Mouse (Mus musculus): Measurements from ENCODE around the gene Shisa3.

The Shisa3 gene

DNA sequence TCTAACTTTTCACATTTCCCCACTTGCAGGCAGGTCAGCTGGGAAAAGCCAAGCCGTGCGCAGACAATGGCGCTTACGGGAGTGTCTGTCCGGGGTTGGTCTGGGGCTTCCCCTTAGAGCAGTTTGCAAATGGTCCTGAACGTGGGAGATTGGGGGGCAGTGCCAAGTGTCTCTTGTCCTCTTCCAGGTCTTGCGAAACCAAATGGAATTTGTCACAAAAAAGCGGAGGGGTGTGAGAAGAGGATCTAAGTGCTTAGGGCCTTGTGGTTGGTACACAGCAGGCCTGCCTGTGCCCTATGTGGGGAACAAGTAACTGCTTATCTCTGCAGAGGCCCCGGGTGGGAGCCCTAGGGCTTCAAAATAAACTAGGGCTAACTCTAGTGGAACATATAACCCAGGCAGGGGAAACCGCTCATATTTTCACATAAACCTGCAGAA, 26.2 kb downstream of the Shisa3 start:
- peak; percentile 11 for DNase-seq

DNA sequence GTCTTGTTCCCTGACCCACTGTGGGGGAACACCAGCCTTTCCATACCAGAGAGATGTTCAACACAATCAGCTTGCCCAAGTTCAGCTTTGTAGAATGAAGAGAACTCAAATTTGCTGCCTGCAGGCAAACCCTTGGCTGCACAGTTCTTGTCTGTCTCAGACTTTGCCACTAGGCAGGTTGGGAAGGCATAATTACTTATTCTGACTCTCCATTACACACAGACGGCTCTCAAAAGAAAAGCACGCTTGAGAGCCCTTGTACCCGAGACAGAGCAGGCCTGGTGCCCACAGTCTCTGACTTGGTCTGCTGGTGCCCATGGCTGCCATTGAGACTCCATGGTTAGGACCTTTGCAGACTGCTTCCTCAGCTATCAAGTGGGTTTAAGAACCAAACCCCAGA, 26.7 kb downstream of the Shisa3 start:
- DNase-seq: no peak

DNA sequence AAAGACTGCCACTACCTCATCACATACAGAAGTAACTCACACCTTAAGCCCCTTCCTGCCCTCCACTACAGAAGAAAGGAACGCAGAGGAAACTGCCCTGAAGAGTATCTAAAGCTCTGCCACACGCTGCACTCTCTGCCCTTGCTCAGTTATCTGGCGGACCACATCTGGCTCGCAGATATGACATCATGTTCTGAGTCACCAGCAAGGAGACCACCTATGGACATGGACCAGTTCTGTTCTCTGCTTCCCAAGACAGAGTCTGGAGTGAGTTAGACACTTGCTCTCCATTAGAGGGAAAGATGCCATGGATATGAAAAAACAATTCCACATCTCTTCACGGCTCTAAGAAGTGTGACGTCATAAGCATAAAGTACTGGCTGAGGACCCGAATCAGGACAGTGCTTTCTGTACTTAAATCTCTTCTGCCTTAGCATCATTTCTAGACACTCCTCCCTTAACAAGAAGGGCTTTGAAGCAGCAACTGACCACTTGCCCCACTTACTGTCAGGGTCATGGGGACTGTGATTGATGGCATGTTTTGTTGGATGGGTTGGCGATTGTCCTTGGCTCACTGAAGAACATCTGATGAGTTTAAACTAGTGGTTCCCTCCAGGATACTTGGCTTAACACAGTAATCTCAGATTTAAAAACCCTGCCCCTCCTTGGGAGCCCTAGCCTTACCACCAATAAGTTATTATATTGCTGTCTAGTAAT, 33.1 kb downstream of the Shisa3 start:
- DNase-seq: no peak

DNA sequence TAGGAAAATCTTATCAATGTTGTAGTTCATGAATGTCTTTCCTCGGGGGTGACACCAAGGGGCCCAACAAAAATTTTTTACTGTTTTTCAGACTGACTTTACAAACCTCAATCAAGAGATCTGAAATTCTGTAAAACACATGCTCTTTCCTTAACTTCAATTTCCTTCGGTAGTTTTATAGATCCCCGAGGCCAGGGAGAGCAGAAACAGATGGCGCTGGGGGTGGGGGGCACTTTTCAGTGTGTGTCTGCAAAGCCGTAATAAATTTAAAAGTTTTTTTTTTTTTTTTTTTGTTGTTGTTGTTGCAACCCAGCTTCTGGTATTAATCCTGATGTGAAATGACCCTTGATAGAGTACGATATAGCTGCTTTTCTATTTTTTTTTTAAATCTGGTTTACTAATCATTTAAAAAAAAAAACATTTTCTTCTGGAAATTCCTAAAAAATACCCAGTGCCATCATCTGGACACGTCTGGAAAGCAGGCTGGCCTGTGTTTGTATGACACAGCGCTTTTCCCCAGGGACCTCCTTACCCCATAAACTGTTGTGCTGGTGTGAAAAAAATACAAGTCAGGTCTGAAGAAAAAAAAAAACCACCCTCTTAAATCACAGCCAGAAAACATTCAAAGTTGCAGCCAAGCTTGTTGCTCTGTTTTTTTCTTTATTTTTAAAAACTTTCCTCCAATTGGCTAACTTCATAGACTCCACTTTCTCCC, 33.9 kb downstream of the Shisa3 start:
- DNase-seq: peak; percentile 33

DNA sequence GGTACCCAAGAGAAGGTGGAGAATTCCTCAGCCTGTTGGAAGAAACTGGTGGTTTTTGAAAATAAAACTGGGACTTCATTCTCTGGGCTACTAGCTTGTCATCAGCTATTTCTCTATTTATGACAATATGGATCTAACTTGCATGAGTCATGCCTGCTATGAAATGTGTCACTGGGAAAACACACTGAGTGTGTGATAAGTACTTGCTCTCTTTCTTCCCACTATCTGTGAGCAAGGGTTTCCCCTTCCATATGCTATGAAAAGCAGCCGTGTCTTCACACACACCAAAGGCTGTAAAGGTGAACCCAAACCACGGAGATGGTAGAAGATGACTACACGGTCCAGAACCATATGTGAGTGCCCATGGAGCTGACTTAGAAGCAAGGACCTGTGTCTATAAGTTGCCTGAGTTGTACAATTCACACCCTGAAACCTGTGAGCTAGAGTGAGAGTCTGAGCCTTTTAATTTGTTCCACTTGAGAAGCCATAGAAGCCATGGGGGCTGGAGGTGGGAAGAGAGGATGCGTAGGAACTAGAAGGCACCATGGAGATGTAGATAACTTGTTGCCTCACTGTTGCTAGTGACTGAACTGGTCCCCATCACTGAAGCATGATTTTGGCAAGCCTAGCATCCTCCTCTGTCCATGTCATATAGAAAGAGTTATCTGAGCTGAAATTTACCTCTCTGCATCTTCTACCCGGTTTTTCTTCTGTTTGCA, 36.0 kb downstream of the Shisa3 start:
- DNase-seq: no peak

DNA sequence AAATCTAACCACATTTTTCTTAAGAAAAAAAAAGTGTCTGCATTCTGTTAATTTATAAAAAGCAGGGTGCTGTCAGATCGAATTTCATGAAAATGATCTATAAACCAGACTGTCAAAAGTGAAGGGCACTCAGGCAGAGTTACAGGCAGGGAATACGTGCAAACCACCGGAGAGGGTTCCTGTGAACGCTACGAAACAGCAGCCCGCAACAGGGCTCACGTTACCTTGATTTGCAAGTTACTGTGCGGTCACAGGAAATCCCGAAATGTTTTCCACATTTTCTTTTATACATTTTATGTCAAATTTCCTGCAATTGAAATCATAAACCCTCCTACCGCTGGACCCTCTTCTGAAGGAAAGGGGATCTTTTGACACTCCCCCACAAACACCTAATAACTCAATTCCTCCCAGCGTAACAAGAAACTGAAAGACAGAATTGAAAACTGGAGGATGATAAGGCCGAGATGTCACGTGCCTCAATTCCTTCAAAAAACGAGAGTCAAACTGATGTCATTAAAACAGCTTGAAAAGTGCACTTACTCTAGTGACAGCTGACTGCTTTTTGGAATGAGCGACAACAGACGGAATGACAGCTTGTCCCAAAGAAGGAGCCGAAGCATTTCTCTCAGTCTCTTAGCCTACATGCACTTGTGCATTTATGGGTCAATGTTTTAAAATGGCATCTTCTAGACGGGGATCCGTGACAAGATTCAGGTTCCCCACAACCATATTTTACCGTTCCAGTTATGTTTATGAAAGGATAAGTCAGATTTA, 39.3 kb downstream of the Shisa3 start:
- DNase-seq: no peak

DNA sequence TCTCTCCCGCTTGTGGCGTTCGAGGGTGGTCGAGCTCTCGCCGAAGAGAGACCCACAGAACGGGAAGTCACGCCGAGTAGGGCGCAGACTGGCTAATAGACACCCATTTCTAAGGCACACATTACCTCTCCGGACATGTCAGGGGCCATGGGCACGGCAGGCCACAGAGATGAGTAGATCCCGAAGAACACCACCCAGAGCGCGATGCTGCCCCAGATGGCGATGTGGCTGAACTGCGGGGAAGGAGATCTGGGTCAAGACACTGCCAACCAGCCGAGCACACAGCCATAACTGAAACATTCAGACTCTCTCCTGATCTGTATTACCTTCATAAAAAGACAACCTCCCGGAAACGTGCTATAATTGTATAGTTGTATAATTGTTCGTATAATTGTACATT, 39.9 kb downstream of the Shisa3 start:
- DNase-seq: peak; percentile 35

DNA sequence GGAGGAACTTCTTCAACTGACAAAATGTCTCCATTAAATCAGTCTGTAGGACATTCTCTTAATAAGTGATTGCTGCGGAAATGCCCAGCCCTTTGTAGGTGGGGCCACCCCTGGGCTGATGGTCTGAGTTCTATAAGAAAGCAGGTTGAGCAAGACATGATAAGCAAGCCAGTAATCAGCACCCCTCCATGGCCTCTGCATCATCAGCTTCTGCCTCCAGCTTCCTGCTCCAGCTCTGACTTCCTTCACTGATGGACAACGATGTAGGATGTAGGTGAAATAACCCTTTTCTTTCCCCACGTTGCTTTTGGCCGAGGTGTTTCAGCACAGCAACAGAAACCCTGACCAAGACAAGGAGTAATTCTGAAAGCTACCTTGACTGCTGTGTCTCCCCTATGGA, 41.5 kb downstream of the Shisa3 start:
- DNase-seq: no peak

DNA sequence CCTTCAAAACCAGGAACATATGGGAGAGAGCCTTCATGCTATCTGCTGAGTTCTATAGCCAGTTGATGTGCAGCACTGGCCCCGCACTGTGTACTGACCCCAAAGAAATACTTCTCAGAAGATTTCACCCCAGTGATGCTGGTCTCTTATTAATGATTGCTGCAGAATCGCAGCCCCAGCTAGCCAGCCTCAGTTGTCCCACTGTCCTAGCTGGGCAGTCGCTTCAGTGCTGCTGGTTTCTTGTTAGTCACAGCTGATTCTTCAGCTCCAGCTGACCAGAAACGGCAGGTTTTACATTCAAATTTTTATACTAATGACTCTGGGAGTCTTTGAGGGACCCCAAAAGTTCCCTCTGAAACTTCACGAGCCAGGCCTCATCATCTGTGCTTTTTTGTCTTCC, 42.3 kb downstream of the Shisa3 start:
- no peak for DNase-seq

DNA sequence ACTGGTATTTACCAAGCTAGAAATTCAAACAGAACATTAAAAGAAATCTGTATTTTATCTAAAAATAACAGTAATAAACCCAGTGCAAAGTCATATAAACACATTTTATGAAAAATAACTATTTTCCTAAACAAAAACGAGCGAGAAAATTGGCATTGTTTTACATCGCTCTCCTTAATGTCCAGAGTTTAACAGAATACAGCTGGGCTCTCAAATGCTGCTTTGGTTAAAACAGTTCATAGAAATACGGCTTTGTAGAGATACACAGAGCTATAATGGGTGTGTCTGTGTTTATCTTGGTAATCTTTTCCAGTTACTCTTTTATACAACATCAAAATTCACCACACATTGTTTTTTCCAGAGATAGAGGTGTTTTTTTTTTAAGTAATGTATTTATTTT, 44.8 kb downstream of the Shisa3 start:
- DNase-seq: no peak

- DNase-seq: no peak
Measured at GRCm38 (mm10) chr5:67653543-67653942, 45.9 kb downstream of the Shisa3 start.

DNA sequence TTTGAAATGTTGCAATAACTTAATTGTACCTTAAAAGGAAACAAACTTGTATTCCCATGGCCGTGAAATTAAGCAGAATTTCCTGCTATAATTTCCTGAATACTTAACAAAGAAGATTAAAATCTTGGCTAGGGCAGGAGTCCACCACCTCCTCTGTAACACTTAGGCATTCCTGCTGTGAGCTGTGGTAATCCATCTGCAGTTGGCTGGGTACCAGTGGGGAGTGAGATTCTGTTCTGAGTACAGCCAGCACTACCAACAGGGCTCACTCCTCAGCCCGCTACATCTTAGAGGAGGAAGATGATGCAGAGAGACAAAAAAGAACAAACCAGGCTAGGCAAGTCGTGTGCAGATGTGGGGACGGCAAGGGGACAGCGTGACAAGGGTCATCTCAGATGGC, 46.9 kb downstream of the Shisa3 start:
- no peak for DNase-seq

- DNase-seq: peak; percentile 13
Measured at GRCm38 (mm10) chr5:67655696-67656519, 48.2 kb downstream of the Shisa3 start.

DNA sequence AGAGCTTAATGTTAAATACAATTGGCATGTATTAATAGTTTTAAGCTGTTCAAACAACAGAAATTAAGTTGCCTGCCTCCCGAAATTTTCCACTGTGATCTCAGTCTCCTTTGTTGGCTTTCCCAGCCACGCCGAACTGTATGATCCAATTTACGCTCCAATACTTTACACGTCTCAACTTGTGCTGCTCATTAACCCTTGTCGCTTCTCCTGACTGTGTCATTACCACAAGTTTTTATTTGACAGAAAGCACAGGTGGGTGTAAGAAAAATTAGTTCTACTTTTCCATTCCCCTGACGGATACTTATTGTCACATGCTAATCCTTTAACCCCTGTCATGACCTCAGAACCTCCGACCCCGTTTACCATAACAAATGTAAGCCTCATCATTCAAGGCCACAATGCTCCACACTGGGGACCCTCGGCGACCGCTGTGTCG, 49.2 kb downstream of the Shisa3 start:
- DNase-seq: no peak

DNA sequence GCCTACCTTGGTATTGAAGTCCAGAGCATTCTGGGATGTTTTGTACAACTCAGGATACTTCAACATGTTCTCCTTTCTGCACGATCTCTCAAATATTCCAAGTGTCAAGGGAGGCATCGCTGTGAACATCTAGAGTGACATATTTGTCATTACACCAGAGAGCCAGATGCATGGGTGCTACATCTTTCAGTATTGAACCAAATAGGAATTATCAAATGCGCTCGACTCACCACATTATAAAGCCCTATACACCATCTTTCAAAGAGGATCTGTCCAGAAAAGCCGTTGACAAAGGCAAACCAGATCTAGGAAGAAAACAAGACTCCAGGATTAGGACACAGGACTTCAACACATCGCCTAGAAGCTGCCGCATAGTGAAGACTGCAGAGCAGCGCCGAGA, 52.2 kb downstream of the Shisa3 start:
- DNase-seq: no peak

DNA sequence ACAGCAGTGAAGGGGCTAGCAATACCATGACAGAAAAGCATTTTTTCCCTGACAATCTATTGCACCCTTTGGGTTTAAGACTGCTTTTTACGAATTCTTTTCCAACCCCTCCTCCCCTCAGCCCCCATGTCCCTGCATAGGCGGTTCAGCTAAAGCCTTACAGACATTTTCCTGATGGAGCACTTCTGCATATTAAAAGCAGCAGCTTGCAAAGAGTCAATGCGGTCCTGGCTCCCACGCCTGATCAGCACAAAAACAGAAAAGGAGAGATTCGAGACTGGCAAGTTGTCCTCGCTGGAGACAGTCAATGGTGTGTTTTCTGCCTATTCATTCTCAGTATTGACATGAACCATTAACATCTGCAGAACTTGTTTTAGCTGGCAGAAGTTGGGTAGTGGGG, 55.0 kb downstream of the Shisa3 start:
- no peak for DNase-seq

- peak; percentile 27 for DNase-seq
Measured at GRCm38 (mm10) chr5:67669436-67669896, 61.8 kb downstream of the Shisa3 start.

- no peak for DNase-seq
Measured at GRCm38 (mm10) chr5:67670158-67670557, 62.5 kb downstream of the Shisa3 start.

DNA sequence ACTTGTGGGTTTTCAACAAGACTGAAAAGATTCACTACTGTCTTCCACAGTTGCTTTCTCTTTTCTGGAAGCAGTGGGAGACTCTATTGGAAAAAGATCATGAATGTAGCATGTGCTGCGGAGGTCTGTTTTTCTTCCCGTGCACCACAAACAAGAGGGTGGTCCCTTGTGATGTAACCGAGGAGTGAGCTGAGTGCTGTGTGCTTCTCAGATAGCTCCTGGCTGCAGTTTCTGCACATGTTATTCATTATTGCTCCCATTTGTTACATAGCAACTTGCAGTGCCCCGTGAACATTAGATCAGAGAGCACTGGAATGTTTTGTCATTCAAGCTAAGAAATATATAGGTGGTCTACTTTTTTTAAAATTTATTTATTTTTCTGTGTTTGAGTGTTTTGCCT, 65.3 kb downstream of the Shisa3 start:
- DNase-seq: no peak

All from kidney, postnatal 10 days (tissue).